Comparison of ENCODE assay signal across 20 mouse cellular contexts in genomic region chr5:137039453-137039852, GRCm38 (mm10). TPM values are rescaled to one million over a fixed set of nuclear protein-coding genes. Genes with fewer than 3 reads are reported as not detected.
DNase-seq lines count a peak whose midpoint lies in the region; ATAC-seq and TF ChIP-seq lines count a peak whose summit lies in the region.
"Had no signal": no experiment of that assay in that cellular context is flagged by ENCODE, and none has a peak within 500 bp of the region (broad histone marks: within the 10 kb centered on the region; RNA-seq: fewer than 3 reads in every experiment).

No protein-coding gene starts in this region.

- no peak for TF ChIP-seq CTCF in stomach, postnatal 0 days (IDR thresholded peaks at IDR 0.05; ENCODE audit: low read depth)

- ATAC-seq in intestine, embryonic 16.5 days = peak; percentile 65
- peak; percentile 21; the same call in 1 of the 2 replicates for ATAC-seq in stomach, postnatal 0 days (ENCODE audit: low FRiP score, low TSS enrichment)
- ATAC-seq: forebrain, embryonic 13.5 days; forebrain, embryonic 15.5 days; forebrain, postnatal 0 days had no signal

- peak; percentile 28 for DNase-seq in ZHBTc4 (ENCODE audit: low read depth, low spot score)
- no peak for DNase-seq in stomach, postnatal 0 days (ENCODE audit: low spot score)
- DNase-seq in left cerebral cortex, postnatal 25 days (ENCODE audit: low spot score in 2 of 2) = no peak
- no peak for DNase-seq in frontal cortex, postnatal 14 days (ENCODE audit: low spot score in 2 of 2)
- DNase-seq in urinary bladder, postnatal 4 days (ENCODE audit: low spot score in 2 of 2) = no peak
- DNase-seq: adrenal gland, adult 2 months; adrenal gland, postnatal 10 days; adrenal gland, postnatal 25 days; cerebellum, adult 11 months; cerebellum, adult 2 months; cerebellum, adult 9-10 months; cerebellum, postnatal 10 days; cerebellum, postnatal 25 days; forebrain, postnatal 0 days had no signal

- no peak overlapping the region for H3K4me3 ChIP-seq in intestine, embryonic 16.5 days (ENCODE audit: low read length)
- H3K4me3 ChIP-seq in stomach, postnatal 0 days (ENCODE audit: low read depth, low read length) = no peak overlapping the region
- H3K4me3 ChIP-seq: embryonic facial prominence, embryonic 10.5 days; embryonic facial prominence, embryonic 12.5 days; forebrain, embryonic 13.5 days; forebrain, embryonic 15.5 days had no signal

- H3K27me3 ChIP-seq in intestine, embryonic 16.5 days (replicated peaks; ENCODE audit: control insufficient read depth, insufficient read depth, low read length) = no peaks in the 10 kb centered on the region
- no peaks in the 10 kb centered on the region for H3K27me3 ChIP-seq in stomach, postnatal 0 days (ENCODE audit: control insufficient read depth, insufficient read depth, low read length)
- H3K27me3 ChIP-seq: embryonic facial prominence, embryonic 12.5 days; forebrain, embryonic 15.5 days had no signal

- no peak overlapping the region for H3K27ac ChIP-seq in intestine, embryonic 16.5 days (ENCODE audit: low read length)
- H3K27ac ChIP-seq in stomach, postnatal 0 days (replicated peaks) = no peak overlapping the region
- H3K27ac ChIP-seq: embryonic facial prominence, embryonic 10.5 days; embryonic facial prominence, embryonic 12.5 days; forebrain, embryonic 13.5 days; forebrain, embryonic 15.5 days had no signal

- no peaks in the 10 kb centered on the region for H3K9me3 ChIP-seq in intestine, embryonic 16.5 days (ENCODE audit: control insufficient read depth, low read length)
- H3K9me3 ChIP-seq in stomach, postnatal 0 days (ENCODE audit: control insufficient read depth, low read length) = no peaks in the 10 kb centered on the region
- H3K9me3 ChIP-seq: embryonic facial prominence, embryonic 10.5 days; embryonic facial prominence, embryonic 12.5 days; forebrain, embryonic 13.5 days; forebrain, embryonic 15.5 days had no signal

- no peak overlapping the region for H3K4me2 ChIP-seq in intestine, embryonic 16.5 days (ENCODE audit: low read depth, low read length)
- no peak overlapping the region for H3K4me2 ChIP-seq in stomach, postnatal 0 days (replicated peaks; ENCODE audit: low read depth)
- H3K4me2 ChIP-seq: embryonic facial prominence, embryonic 12.5 days; forebrain, embryonic 13.5 days; forebrain, embryonic 15.5 days had no signal

- WGBS in intestine, embryonic 16.5 days = 81% methylated on average over 10 of the region's 10 CpGs
- WGBS in stomach, postnatal 0 days = 92% methylated on average over 10 of the region's 10 CpGs

- no peak overlapping the region for H3K9ac ChIP-seq in intestine, embryonic 16.5 days (ENCODE audit: low read depth, low read length)
- no peak overlapping the region for H3K9ac ChIP-seq in stomach, postnatal 0 days (ENCODE audit: low read length)
- H3K9ac ChIP-seq: embryonic facial prominence, embryonic 12.5 days; forebrain, embryonic 13.5 days; forebrain, embryonic 15.5 days; forebrain, postnatal 0 days had no signal

- TF ChIP-seq EP300 in stomach, postnatal 0 days (optimal IDR thresholded peaks at IDR 0.05) = no peak

- peaks cover 35% of the 10 kb centered on the region for H3K36me3 ChIP-seq in intestine, embryonic 16.5 days (ENCODE audit: control insufficient read depth, insufficient read depth, low read length)
- H3K36me3 ChIP-seq in stomach, postnatal 0 days (ENCODE audit: control insufficient read depth, insufficient read depth, low read length) = peaks cover 22% of the 10 kb centered on the region

- H3K4me1 ChIP-seq in intestine, embryonic 16.5 days (ENCODE audit: control insufficient read depth, insufficient read depth, low read length) = no peaks in the 10 kb centered on the region
- H3K4me1 ChIP-seq in stomach, postnatal 0 days (replicated peaks; ENCODE audit: control insufficient read depth, insufficient read depth) = no peaks in the 10 kb centered on the region
- H3K4me1 ChIP-seq: embryonic facial prominence, embryonic 10.5 days; embryonic facial prominence, embryonic 12.5 days had no signal

- intact Hi-C loops in left cerebral cortex, postnatal 25 days (cut with DNase I) = loop anchor here (10.0 kb wide), 1 partner anchor 495 kb away; the partner anchor contains the start of genes Epo and Gnb2

RNA-seq across cellular contexts. Expression of gene Ap1s1, which starts 6.5 kb away (rescaled TPM):
- polyA plus RNA-seq in intestine, embryonic 16.5 days (2015; fragmentation: Nextera tagmentation; extraction: Ambion mirVana) = 284 and 285 TPM in 2 replicates
- 140 and 146 TPM in 2 replicates for polyA plus RNA-seq in stomach, postnatal 0 days (2015; fragmentation: Nextera tagmentation; extraction: Ambion mirVana)
- 100 to 1,000 TPM; 304 to 317 TPM for total RNA-seq in left cerebral cortex, postnatal 25 days (2021)

RNA-seq across cellular contexts. Expression of gene Vgf, which starts 13.3 kb away (rescaled TPM):
- 0.50 and 0.64 TPM in 2 replicates for polyA plus RNA-seq in intestine, embryonic 16.5 days (2015; fragmentation: Nextera tagmentation; extraction: Ambion mirVana)
- 1.8 TPM in 2 replicates for polyA plus RNA-seq in stomach, postnatal 0 days (2015; fragmentation: Nextera tagmentation; extraction: Ambion mirVana)
- 100 to 1,000 TPM; 392 to 396 TPM for total RNA-seq in left cerebral cortex, postnatal 25 days (2021)

RNA-seq across cellular contexts. Expression of gene Serpine1, which starts 32.6 kb away (rescaled TPM):
- polyA plus RNA-seq in intestine, embryonic 16.5 days (2015; fragmentation: Nextera tagmentation; extraction: Ambion mirVana) = 0.24 and 0.29 TPM in 2 replicates
- 0.25 and 0.27 TPM in 2 replicates for polyA plus RNA-seq in stomach, postnatal 0 days (2015; fragmentation: Nextera tagmentation; extraction: Ambion mirVana)
- total RNA-seq in left cerebral cortex, postnatal 25 days (2021) = under 1 TPM; 0.55 to 0.99 TPM
- polyA plus RNA-seq: forebrain, embryonic 11.5 days had no signal

RNA-seq across cellular contexts. Expression of gene Znhit1, which starts 51.6 kb away (rescaled TPM):
- polyA plus RNA-seq in intestine, embryonic 16.5 days (2015; fragmentation: Nextera tagmentation; extraction: Ambion mirVana) = 114 and 120 TPM in 2 replicates
- 81.0 and 89.1 TPM in 2 replicates for polyA plus RNA-seq in stomach, postnatal 0 days (2015; fragmentation: Nextera tagmentation; extraction: Ambion mirVana)
- total RNA-seq in left cerebral cortex, postnatal 25 days (2021) = 10 to 100 TPM; 86.2 to 88.5 TPM

RNA-seq across cellular contexts. Expression of gene Plod3, which starts 52.6 kb away (rescaled TPM):
- polyA plus RNA-seq in intestine, embryonic 16.5 days (2015; fragmentation: Nextera tagmentation; extraction: Ambion mirVana) = 40.7 and 44.4 TPM in 2 replicates
- 16.4 and 17.2 TPM in 2 replicates for polyA plus RNA-seq in stomach, postnatal 0 days (2015; fragmentation: Nextera tagmentation; extraction: Ambion mirVana)
- total RNA-seq in left cerebral cortex, postnatal 25 days (2021) = 10 to 100 TPM; 33.7 to 38.5 TPM
